ENCODE assay signal across 13 mouse cellular contexts in genomic region chr7:3368311-3368710, GRCm38 (mm10). TPM values are rescaled to one million over a fixed set of nuclear protein-coding genes. Genes with fewer than 3 reads are reported as not detected.
A peak's percentile ranks its signal among the peaks of the same experiment; 100 is the strongest.
DNase-seq lines count a peak whose midpoint lies in the region; ATAC-seq lines count a peak whose summit lies in the region.
"Had no signal": no experiment of that assay in that cellular context is flagged by ENCODE, and none has a peak within 500 bp of the region (broad histone marks: within the 10 kb centered on the region; RNA-seq: fewer than 3 reads in every experiment).

No protein-coding gene starts in this region.

- H3K4me3 ChIP-seq in heart, embryonic 16.5 days (ENCODE audit: low read length), result no peak overlapping the region
- no peak overlapping the region for H3K4me3 ChIP-seq in embryonic facial prominence, embryonic 10.5 days
- no peak overlapping the region for H3K4me3 ChIP-seq in hindbrain, embryonic 16.5 days (ENCODE audit: low read length)

- peak overlapping the region; percentile 73; the same call in 1 of the 2 replicates for H3K4me2 ChIP-seq in heart, embryonic 16.5 days (ENCODE audit: low read depth, low read length)
- no peak overlapping the region for H3K4me2 ChIP-seq in hindbrain, embryonic 16.5 days (ENCODE audit: low read length)

- 27% methylated on average over 12 of the region's 12 CpGs for whole genome bisulfite sequencing in heart, embryonic 16.5 days
- WGBS in embryonic facial prominence, embryonic 10.5 days, result 28% methylated on average over 12 of the region's 12 CpGs
- WGBS in hindbrain, embryonic 16.5 days, result 39% methylated on average over 12 of the region's 12 CpGs

- no peak for ATAC-seq in heart, embryonic 16.5 days (replicated peaks; ENCODE audit: extremely low read depth, insufficient read depth, low FRiP score)
- ATAC-seq in hindbrain, embryonic 16.5 days, result 0 out of 2 replicates have a peak, but pooled peaks have one; percentile 26
- ATAC-seq in erythroid progenitor cell, adult 5-6 weeks (replicated peaks; ENCODE audit: low FRiP score, poor library complexity, severe bottlenecking), result no peak
- ATAC-seq: lung, postnatal 0 days had no signal

- intact Hi-C loops in heart, postnatal 25 days (cut with DNase I), result no loop called here

- no peaks in the 10 kb centered on the region for H3K36me3 ChIP-seq in heart, embryonic 16.5 days (ENCODE audit: control insufficient read depth, insufficient read depth)
- H3K36me3 ChIP-seq in embryonic facial prominence, embryonic 10.5 days (replicated peaks), result peaks cover 35% of the 10 kb centered on the region
- no peaks in the 10 kb centered on the region for H3K36me3 ChIP-seq in hindbrain, embryonic 16.5 days (ENCODE audit: control insufficient read depth, insufficient read depth, low read length)

- no peaks in the 10 kb centered on the region for H3K9me3 ChIP-seq in heart, embryonic 16.5 days (replicated peaks; ENCODE audit: control insufficient read depth, low read length)
- H3K9me3 ChIP-seq in embryonic facial prominence, embryonic 10.5 days, result no peaks in the 10 kb centered on the region
- no peaks in the 10 kb centered on the region for H3K9me3 ChIP-seq in hindbrain, embryonic 16.5 days (ENCODE audit: control insufficient read depth, low read length)
- H3K9me3 ChIP-seq: limb, embryonic 12.5 days had no signal

- H3K4me1 ChIP-seq in heart, embryonic 16.5 days (ENCODE audit: control insufficient read depth, insufficient read depth, low read length), result peaks cover 11% of the 10 kb centered on the region; the same call in 1 of the 2 replicates
- H3K4me1 ChIP-seq in embryonic facial prominence, embryonic 10.5 days, result peaks cover 21% of the 10 kb centered on the region
- peaks cover 5% of the 10 kb centered on the region for H3K4me1 ChIP-seq in hindbrain, embryonic 16.5 days (ENCODE audit: control insufficient read depth, insufficient read depth, low read depth, low read length)

- H3K9ac ChIP-seq in heart, embryonic 16.5 days (ENCODE audit: low read length), result no peak overlapping the region
- no peak overlapping the region for H3K9ac ChIP-seq in hindbrain, embryonic 16.5 days (ENCODE audit: low read depth, low read length)
- H3K9ac ChIP-seq: limb, embryonic 12.5 days had no signal

- DNase-seq in heart, postnatal 25 days (ENCODE audit: low spot score), result no peak
- DNase-seq in ES-CJ7 (ENCODE audit: low read depth, low spot score), result peak; percentile 70
- peak; percentile 12 for DNase-seq in embryonic facial prominence, embryonic 10.5 days (ENCODE audit: low spot score)
- no peak for DNase-seq in adrenal gland, postnatal 10 days
- DNase-seq in natural killer cell, adult 2 months (ENCODE audit: low spot score in 2 of 2), result no peak
- DNase-seq: cerebellum, postnatal 25 days; kidney, adult 11 months had no signal

- H3K27me3 ChIP-seq in heart, embryonic 16.5 days (ENCODE audit: control insufficient read depth, insufficient read depth, low read length), result peaks cover 33% of the 10 kb centered on the region
- peaks cover 45% of the 10 kb centered on the region for H3K27me3 ChIP-seq in embryonic facial prominence, embryonic 10.5 days (replicated peaks; ENCODE audit: low read depth, poor library complexity, severe bottlenecking)
- no peaks in the 10 kb centered on the region; the same call in 1 of the 2 replicates for H3K27me3 ChIP-seq in hindbrain, embryonic 16.5 days (replicated peaks; ENCODE audit: control insufficient read depth, insufficient read depth, low read length)

- no peak overlapping the region for H3K27ac ChIP-seq in heart, embryonic 16.5 days (ENCODE audit: low read length)
- H3K27ac ChIP-seq in embryonic facial prominence, embryonic 10.5 days (replicated peaks), result no peak overlapping the region
- H3K27ac ChIP-seq in hindbrain, embryonic 16.5 days (ENCODE audit: low read depth, low read length), result no peak overlapping the region
- H3K27ac ChIP-seq: limb, embryonic 12.5 days had no signal

RNA-seq across cellular contexts. Expression of gene Cacng8, which starts 22.2 kb away (rescaled TPM):
- polyA plus RNA-seq in heart, embryonic 16.5 days (2015; fragmentation: Nextera tagmentation; extraction: Ambion mirVana), result 0.07 and 0.46 TPM in 2 replicates
- total RNA-seq in heart, postnatal 25 days (2021), result not detected
- polyA plus RNA-seq in embryonic facial prominence, embryonic 10.5 days (2016; fragmentation: Nextera tagmentation; extraction: Ambion mirVana), result 8.5 and 11.4 TPM in 2 replicates
- polyA plus RNA-seq in hindbrain, embryonic 16.5 days (2015; fragmentation: Nextera tagmentation; extraction: Ambion mirVana), result 8.6 and 13.7 TPM in 2 replicates
- 1 to 10 TPM; 2.5 to 3.3 TPM for total RNA-seq in adrenal gland, postnatal 10 days (2021)
- total RNA-seq in erythroid progenitor cell, adult 5-6 weeks (2015; ENCODE audit: low replicate concordance), result not detected in 2 replicates
- total RNA-seq in erythroid progenitor cell, adult 5-6 weeks (2017; ENCODE audit: low replicate concordance), result not detected in 2 replicates

RNA-seq across cellular contexts. Expression of gene Cacng7, which starts 35.6 kb away (rescaled TPM):
- polyA plus RNA-seq in heart, embryonic 16.5 days (2015; fragmentation: Nextera tagmentation; extraction: Ambion mirVana), result 0.16 TPM in 1 of 2 replicates, not detected in the other
- 1 to 10 TPM; 3.5 to 4.3 TPM for total RNA-seq in heart, postnatal 25 days (2021)
- polyA plus RNA-seq in embryonic facial prominence, embryonic 10.5 days (2016; fragmentation: Nextera tagmentation; extraction: Ambion mirVana), result 1.2 and 1.9 TPM in 2 replicates
- 2.6 and 2.9 TPM in 2 replicates for polyA plus RNA-seq in hindbrain, embryonic 16.5 days (2015; fragmentation: Nextera tagmentation; extraction: Ambion mirVana)
- total RNA-seq in adrenal gland, postnatal 10 days (2021), result 1 to 10 TPM; 8.8 to 9.4 TPM
- not detected in 2 replicates for total RNA-seq in erythroid progenitor cell, adult 5-6 weeks (2015; ENCODE audit: low replicate concordance)
- total RNA-seq in erythroid progenitor cell, adult 5-6 weeks (2017; ENCODE audit: low replicate concordance), result 2.1 TPM in 1 of 2 replicates, not detected in the other

RNA-seq across cellular contexts. Expression of gene Cacng6, which starts 55.7 kb away (rescaled TPM):
- polyA plus RNA-seq in heart, embryonic 16.5 days (2015; fragmentation: Nextera tagmentation; extraction: Ambion mirVana), result 15.5 and 18.9 TPM in 2 replicates
- under 1 TPM; 0.45 to 0.70 TPM for total RNA-seq in heart, postnatal 25 days (2021)
- 0.29 TPM in 1 of 2 replicates, not detected in the other for polyA plus RNA-seq in embryonic facial prominence, embryonic 10.5 days (2016; fragmentation: Nextera tagmentation; extraction: Ambion mirVana)
- 0.62 TPM in 1 of 2 replicates, not detected in the other for polyA plus RNA-seq in hindbrain, embryonic 16.5 days (2015; fragmentation: Nextera tagmentation; extraction: Ambion mirVana)
- total RNA-seq in adrenal gland, postnatal 10 days (2021), result 1 to 10 TPM; 1.5 to 6.5 TPM
- total RNA-seq in erythroid progenitor cell, adult 5-6 weeks (2015; ENCODE audit: low replicate concordance), result not detected in 2 replicates
- not detected in 2 replicates for total RNA-seq in erythroid progenitor cell, adult 5-6 weeks (2017; ENCODE audit: low replicate concordance)
- polyA plus RNA-seq: gonadal fat pad, adult 2 months; lung, postnatal 0 days had no signal

Comparison
In these comparisons a context has a peak if more than half of its experiments do, and no peak if none do; other contexts are left out.
1. DNase-seq: peak in ES-CJ7 (single experiment) and embryonic facial prominence, embryonic 10.5 days (single experiment); none in heart, postnatal 25 days (single experiment), adrenal gland, postnatal 10 days (single experiment) and natural killer cell, adult 2 months (0 of 2).